Mouse (Mus musculus) forebrain, embryonic 16.5 days (tissue): ENCODE data around the gene Zfp710. TPM values are rescaled to one million over a fixed set of nuclear protein-coding genes. Genes with fewer than 3 reads are reported as not detected.

Experiments used
- ATAC-seq: fragments of 200-750 bp; cut with Nextera tagmentation; 2 replicates; pipeline ENCODE4 v1.8.0; 2017; ENCODE audit warnings: mild to moderate bottlenecking, moderate library complexity
- H3K27ac ChIP-seq: fragments of 300-500 bp; sonication (generic); 2 replicates; pipeline ENCODE4 v1.5.1; 2014; ENCODE audit warnings: low read length, control low read depth
- H3K27me3 ChIP-seq: fragments of 300-500 bp; sonication (generic); replicated peaks from 2 replicates; pipeline ENCODE4 v1.6.1; 2014; ENCODE audit warnings: low read length; ENCODE audit not compliant: control insufficient read depth, insufficient read depth
- H3K36me3 ChIP-seq: fragments of 300-500 bp; sonication (generic); 2 replicates; pipeline ENCODE4 v1.6.1; 2014; ENCODE audit not compliant: control insufficient read depth, insufficient read depth
- H3K4me1 ChIP-seq: fragments of 300-500 bp; sonication (generic); replicated peaks from 2 replicates; pipeline ENCODE4 v1.6.1; 2014; ENCODE audit warnings: low read length; ENCODE audit not compliant: control insufficient read depth, insufficient read depth
- H3K4me2 ChIP-seq: fragments of 300-500 bp; sonication (generic); 2 replicates; pipeline ENCODE4 v1.6.1; 2014; ENCODE audit warnings: mild to moderate bottlenecking, low read length, control low read depth
- H3K4me3 ChIP-seq: fragments of 300-500 bp; sonication (generic); replicated peaks from 2 replicates; pipeline ENCODE4 v1.5.1; 2014; ENCODE audit warnings: mild to moderate bottlenecking, low read length, control low read depth
- H3K9ac ChIP-seq: fragments of 300-500 bp; sonication (generic); replicated peaks from 2 replicates; pipeline ENCODE4 v1.6.1; 2014; ENCODE audit warnings: low read depth, low read length, control low read depth
- H3K9me3 ChIP-seq: fragments of 300-500 bp; sonication (generic); 2 replicates; pipeline ENCODE4 v1.6.1; 2016; ENCODE audit warnings: low read length; ENCODE audit not compliant: control insufficient read depth
- WGBS: fragments of 180-500 bp; shearing (Covaris S2); extraction: QIAGEN DNeasy Blood & Tissue Kit; methylation state at CpG from one replicate; pipeline ENCODE4 v1.1.7; 2014; 5-methylcytosine and 5-hydroxymethylcytosine counted together
- polyA plus RNA-seq: library from polyadenylated mRNA; unstranded; fragments of >200 nt; fragmentation: Nextera tagmentation; extraction: Ambion mirVana; gene quantifications from 2 replicates; pipeline ENCODE4 v1.2.1, GENCODE M21; 2015

Gene Zfp710
- polyA plus RNA-seq, 1 experiment from 2014 or later = 18.7 TPM

GRCm38 (mm10) chr7:80060012-80060778 is 35.6 kb downstream of the Zfp710 start:
- H3K27ac ChIP-seq = no peak overlapping the region
- 88% methylated on average over 10 of the region's 10 CpGs for WGBS
- no peak overlapping the region for H3K4me3 ChIP-seq
- no peak overlapping the region for H3K4me2 ChIP-seq
- H3K27me3 ChIP-seq = no peaks in the 10 kb centered on the region
- H3K9ac ChIP-seq = no peak overlapping the region
- peaks cover 42% of the 10 kb centered on the region for H3K4me1 ChIP-seq
- no peaks in the 10 kb centered on the region for H3K9me3 ChIP-seq
- no peaks in the 10 kb centered on the region for H3K36me3 ChIP-seq
- ATAC-seq = no peak

DNA sequence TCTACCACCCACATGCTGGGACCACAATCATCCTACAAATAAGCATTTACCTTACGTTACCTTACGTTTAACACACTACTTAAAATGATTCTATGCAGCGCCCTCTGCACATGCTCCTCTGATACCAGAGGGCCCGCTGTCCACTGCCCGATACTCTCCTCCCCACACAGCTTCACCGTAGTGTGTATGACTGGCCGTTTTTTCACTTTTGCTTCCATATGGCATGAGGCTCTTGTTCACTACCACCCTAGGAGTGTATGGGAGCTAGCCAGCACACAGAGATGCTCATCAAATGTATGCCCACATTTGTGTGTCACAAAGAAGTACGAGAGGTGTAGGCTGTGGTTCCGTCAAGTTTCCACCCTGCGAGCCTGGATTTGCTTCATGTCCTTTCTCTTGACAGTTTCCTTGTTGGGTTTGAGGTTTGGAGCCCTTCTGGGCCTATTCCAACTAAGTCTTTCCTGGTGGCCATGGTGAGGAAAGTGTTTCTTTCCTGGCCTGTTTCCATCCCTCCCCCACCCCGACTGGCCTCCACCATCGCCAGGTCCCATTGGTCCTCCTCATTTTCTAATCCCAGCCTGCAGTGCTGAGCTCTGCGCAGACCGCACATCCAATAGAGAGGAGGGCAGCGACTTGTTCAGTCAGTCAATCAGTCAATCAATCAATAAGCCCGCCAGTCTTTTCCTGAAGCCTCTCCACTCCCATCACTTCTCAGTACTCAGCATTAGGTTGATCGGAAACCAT is 37.6 kb downstream of the Zfp710 start:
- Histone ChIP-seq H3K36me3 (no peaks in the 10 kb centered on the region), H3K4me1 (peaks cover 34% of the 10 kb centered on the region), H3K9me3 (no peaks in the 10 kb centered on the region), H3K4me3 (no peak overlapping the region), H3K27ac (no peak overlapping the region), H3K27me3 (no peaks in the 10 kb centered on the region), H3K4me2 (no peak overlapping the region), H3K9ac (no peak overlapping the region)
- 87% methylated on average over 17 of the region's 17 CpGs for WGBS
- no peak for ATAC-seq

DNA sequence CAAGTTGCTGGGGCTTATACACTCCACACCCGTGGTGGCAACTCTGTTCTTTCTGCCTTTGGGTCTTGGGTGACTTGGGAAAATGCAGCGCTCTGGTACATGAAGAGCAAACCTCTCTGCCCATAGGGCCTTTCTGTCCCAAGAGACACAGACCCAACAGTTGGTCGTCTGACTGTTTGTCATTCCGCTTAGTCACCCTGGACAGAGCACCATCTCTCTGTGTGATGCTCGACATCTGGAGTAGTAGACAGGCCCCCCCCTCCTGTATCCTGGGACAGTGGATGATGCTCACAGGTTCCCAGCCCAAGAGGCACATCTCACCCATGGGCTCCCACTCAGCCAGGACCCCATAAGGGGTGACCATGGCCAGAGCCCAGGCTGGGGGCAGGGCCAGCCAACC is 38.6 kb downstream of the Zfp710 start:
- 0 out of 2 replicates have a peak, but pooled peaks have one; percentile 26 for ATAC-seq
- no peak overlapping the region for H3K4me3 ChIP-seq
- H3K4me2 ChIP-seq = no peak overlapping the region
- no peak overlapping the region for H3K27ac ChIP-seq
- WGBS = 70% methylated on average over 5 of the region's 5 CpGs
- H3K27me3 ChIP-seq = no peaks in the 10 kb centered on the region
- no peaks in the 10 kb centered on the region for H3K9me3 ChIP-seq
- peaks cover 25% of the 10 kb centered on the region for H3K4me1 ChIP-seq
- H3K36me3 ChIP-seq = no peaks in the 10 kb centered on the region
- H3K9ac ChIP-seq = no peak overlapping the region

DNA sequence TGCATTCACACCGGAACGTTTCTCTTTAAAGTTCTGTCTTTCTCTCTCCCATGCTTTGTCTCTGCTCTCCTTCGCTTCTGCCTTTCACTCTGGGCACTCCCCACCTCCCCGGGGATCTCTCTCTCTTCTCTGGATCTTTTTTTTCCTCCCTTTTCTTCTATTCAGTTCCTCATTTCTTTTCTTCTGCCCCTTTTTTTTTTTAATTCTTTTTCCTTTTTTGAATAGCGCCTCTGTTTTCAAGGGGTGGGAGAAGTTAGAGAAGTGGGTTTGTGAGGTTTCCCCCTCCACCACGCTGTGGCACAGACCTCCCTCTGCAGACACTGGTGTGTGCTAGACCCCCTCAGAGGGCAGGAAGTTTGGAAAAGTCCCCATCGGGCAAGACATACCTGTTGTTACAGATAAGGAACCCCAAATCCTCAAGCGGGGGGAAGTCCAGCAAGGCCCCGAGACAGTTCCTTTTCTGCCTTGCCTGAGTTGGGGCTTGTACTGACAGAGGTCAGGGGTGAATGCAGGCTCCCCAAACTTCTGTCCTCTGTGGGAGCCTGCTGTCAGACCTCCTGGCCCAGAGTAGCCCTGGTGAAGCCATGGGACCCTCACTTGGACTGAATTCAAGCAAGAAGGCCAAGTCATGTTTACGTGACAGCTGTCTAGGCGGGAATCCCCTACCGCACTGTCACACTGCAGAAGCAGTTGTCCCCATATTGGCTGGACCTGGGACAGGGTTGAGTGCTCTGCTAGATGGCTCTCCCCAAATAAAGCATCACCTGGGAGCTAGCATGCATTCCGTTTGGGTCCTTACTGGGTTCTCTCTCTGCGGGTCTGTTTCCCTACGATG is 39.5 kb downstream of the Zfp710 start:
- Histone ChIP-seq H3K27ac (no peak overlapping the region), H3K4me1 (peaks cover 22% of the 10 kb centered on the region), H3K27me3 (no peaks in the 10 kb centered on the region), H3K36me3 (no peaks in the 10 kb centered on the region), H3K4me2 (no peak overlapping the region), H3K9me3 (no peaks in the 10 kb centered on the region), H3K9ac (no peak overlapping the region), H3K4me3 (no peak overlapping the region)
- WGBS = 41% methylated on average over 15 of the region's 15 CpGs
- ATAC-seq = no peak

DNA sequence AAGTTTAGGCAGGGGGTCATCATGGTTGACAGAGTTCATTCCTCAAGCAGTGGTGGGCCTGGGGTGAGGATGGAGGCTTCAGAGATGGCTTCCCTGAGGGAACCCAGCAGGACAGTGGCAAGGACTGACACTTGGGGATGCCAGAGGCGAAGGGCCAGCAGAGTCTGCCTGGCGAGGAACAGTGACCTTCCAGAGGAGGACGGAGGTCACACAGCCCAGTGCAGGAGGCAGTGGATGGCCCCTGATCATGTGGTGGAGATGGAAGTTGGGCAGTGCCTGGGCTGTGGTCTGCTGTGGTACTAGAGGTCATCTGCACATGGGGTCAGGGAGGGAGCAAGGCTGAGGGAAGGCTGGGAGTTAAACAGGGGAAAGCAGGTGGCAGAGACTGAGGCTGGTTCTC is 40.6 kb downstream of the Zfp710 start:
- no peak overlapping the region for H3K4me3 ChIP-seq
- 94% methylated on average over 3 of the region's 3 CpGs for WGBS
- H3K27me3 ChIP-seq = no peaks in the 10 kb centered on the region
- no peak for ATAC-seq
- no peaks in the 10 kb centered on the region for H3K36me3 ChIP-seq
- no peak overlapping the region for H3K27ac ChIP-seq
- no peak overlapping the region for H3K9ac ChIP-seq
- no peak overlapping the region for H3K4me2 ChIP-seq
- no peaks in the 10 kb centered on the region for H3K9me3 ChIP-seq
- peaks cover 31% of the 10 kb centered on the region for H3K4me1 ChIP-seq

DNA sequence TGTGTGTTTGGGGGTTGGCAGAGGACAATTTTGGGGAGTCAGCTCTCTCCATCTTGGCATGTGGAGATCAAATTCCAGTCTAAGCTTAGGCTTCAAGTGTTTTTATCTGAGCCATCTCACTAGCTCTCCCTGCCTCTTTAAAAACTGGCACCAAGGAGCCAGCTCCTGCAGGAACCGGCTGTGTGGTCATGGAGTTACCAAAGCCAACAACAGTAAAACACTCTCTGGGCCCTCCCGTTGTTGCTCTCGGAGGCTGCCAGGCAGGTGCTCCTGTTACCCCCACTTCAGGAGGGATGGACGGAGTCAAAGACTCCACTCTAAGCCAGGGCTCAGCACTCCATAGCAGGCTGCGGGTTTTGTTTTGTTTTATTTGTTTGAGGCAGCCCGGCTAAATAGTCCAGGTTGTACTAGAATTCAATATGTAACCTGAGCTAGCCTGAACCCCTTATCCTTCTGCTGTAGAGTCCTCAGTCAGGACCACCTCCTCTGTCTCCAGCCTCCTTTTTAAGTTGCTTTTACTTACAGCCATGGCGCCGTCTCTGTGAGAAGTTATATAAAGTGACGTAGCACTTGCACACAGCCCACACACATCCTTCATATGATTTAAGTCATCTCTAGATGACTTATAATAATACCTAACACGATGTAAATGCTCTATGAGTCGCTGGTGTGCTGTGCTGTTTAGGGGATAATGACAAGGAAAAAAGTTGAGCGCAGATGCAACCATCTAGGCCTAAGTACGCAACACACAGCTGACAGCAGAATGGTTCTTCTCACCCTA is 42.3 kb downstream of the Zfp710 start:
- ATAC-seq = no peak
- Histone ChIP-seq H3K36me3 (no peaks in the 10 kb centered on the region), H3K27me3 (no peaks in the 10 kb centered on the region), H3K9me3 (no peaks in the 10 kb centered on the region), H3K27ac (no peak overlapping the region), H3K4me1 (peaks cover 37% of the 10 kb centered on the region), H3K4me2 (no peak overlapping the region), H3K4me3 (no peak overlapping the region), H3K9ac (no peak overlapping the region)
- WGBS = 69% methylated on average over 13 of the region's 13 CpGs

- no peak overlapping the region for H3K4me2 ChIP-seq
- no peak overlapping the region for H3K9ac ChIP-seq
- no peaks in the 10 kb centered on the region for H3K9me3 ChIP-seq
- no peak overlapping the region for H3K27ac ChIP-seq
- 56% methylated on average over 5 of the region's 7 CpGs for WGBS
- H3K36me3 ChIP-seq = no peaks in the 10 kb centered on the region
- no peak overlapping the region for H3K4me3 ChIP-seq
- no peak for ATAC-seq
- H3K4me1 ChIP-seq = peaks cover 43% of the 10 kb centered on the region
- H3K27me3 ChIP-seq = no peaks in the 10 kb centered on the region
Measured at GRCm38 (mm10) chr7:80068341-80068740, 43.7 kb downstream of the Zfp710 start.

GRCm38 (mm10) chr7:80069615-80070327 is 45.2 kb downstream of the Zfp710 start:
- 15% methylated on average over 13 of the region's 13 CpGs for WGBS
- Histone ChIP-seq H3K9me3 (no peaks in the 10 kb centered on the region), H3K27ac (peak overlapping the region; percentile 55), H3K4me2 (0 out of 2 replicates have a peak overlapping the region, but pooled peaks have one; percentile 18), H3K9ac (peak overlapping the region; percentile 32; the same call in 1 of the 2 replicates), H3K4me1 (peaks cover 37% of the 10 kb centered on the region), H3K4me3 (no peak overlapping the region), H3K36me3 (no peaks in the 10 kb centered on the region), H3K27me3 (no peaks in the 10 kb centered on the region)
- ATAC-seq = peak; percentile 66
